Mouse (Mus musculus) hindbrain, embryonic 16.5 days (tissue): Measurements from ENCODE around the gene Cd300ld. TPM values are rescaled to one million over a fixed set of nuclear protein-coding genes. Genes with fewer than 3 reads are reported as not detected.

Experiments
- ATAC-seq: fragments of 200-750 bp; cut with Nextera tagmentation; 2 replicates; pipeline ENCODE4 v1.8.0; 2017; ENCODE audit warnings: moderate TSS enrichment, moderate library complexity
- H3K27ac ChIP-seq: fragments of 300-500 bp; sonication (generic); 2 replicates; pipeline ENCODE4 v1.5.1; 2014; ENCODE audit warnings: low read depth, mild to moderate bottlenecking, control low read depth, low read length, moderate library complexity
- H3K27me3 ChIP-seq: fragments of 300-500 bp; sonication (generic); replicated peaks from 2 replicates; pipeline ENCODE4 v1.6.1; 2014; ENCODE audit warnings: low read length; ENCODE audit not compliant: control insufficient read depth, insufficient read depth
- H3K36me3 ChIP-seq: fragments of 300-500 bp; sonication (generic); 2 replicates; pipeline ENCODE4 v1.6.1; 2014; ENCODE audit warnings: mild to moderate bottlenecking, low read length, moderate library complexity, mixed read lengths; ENCODE audit not compliant: control insufficient read depth, insufficient read depth
- H3K4me1 ChIP-seq: fragments of 300-500 bp; sonication (generic); 2 replicates; pipeline ENCODE4 v1.6.1; 2014; ENCODE audit warnings: low read depth, low read length; ENCODE audit not compliant: control insufficient read depth, insufficient read depth
- H3K4me2 ChIP-seq: fragments of 300-500 bp; sonication (generic); 2 replicates; pipeline ENCODE4 v1.6.1; 2014; ENCODE audit warnings: mild to moderate bottlenecking, low read length, control low read depth, moderate library complexity
- H3K4me3 ChIP-seq: fragments of 300-500 bp; sonication (generic); 2 replicates; pipeline ENCODE4 v1.5.1; 2014; ENCODE audit warnings: mild to moderate bottlenecking, low read length, control low read depth, moderate library complexity
- H3K9ac ChIP-seq: fragments of 300-500 bp; sonication (generic); 2 replicates; pipeline ENCODE4 v1.6.1; 2014; ENCODE audit warnings: low read depth, mild to moderate bottlenecking, control low read depth, low read length, moderate library complexity
- H3K9me3 ChIP-seq: fragments of 300-500 bp; sonication (generic); 2 replicates; pipeline ENCODE4 v1.6.1; 2014; ENCODE audit warnings: mild to moderate bottlenecking, low read length, moderate library complexity; ENCODE audit not compliant: control insufficient read depth
- WGBS: fragments of 180-500 bp; shearing (Covaris S2); extraction: QIAGEN DNeasy Blood & Tissue Kit; methylation state at CpG from one replicate; pipeline ENCODE4 v1.1.7; 2014; 5-methylcytosine and 5-hydroxymethylcytosine counted together
- polyA plus RNA-seq: library from polyadenylated mRNA; unstranded; fragments of >200 nt; fragmentation: Nextera tagmentation; extraction: Ambion mirVana; gene quantifications from 2 replicates; pipeline ENCODE4 v1.2.1, GENCODE M21; 2015

The Cd300ld gene
- polyA plus RNA-seq, 1 experiment from 2014 or later: not detected

DNA sequence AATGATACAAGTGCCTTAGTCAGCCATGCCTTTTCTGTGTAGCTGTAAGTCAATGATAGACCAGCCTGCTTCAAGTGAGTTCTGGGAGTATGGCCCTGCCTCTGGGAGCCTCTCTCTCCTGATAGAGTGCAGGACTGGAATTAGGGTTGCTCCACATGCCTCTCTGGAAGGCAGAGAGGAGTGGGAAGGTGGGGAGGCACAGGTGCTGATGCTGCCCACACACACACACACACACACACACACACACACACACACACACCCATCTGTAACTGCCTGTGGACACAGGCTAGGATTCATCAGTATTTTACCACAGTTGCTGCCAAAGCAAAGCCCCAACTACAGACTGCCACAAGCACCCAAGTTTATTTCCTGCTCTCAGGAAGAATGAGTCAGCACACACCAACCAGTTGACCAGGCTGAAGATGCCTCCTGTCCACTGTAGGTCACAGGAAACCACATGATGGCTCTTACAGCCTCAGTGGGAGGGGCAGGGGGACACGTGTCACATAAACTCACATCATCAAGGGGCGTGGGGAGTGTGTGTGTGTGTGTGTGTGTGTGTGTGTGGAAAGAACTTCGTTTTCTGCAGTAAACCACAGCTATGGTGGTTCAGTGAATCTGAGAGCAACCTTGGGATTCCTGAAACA, 24.4 kb downstream of the Cd300ld start:
- Histone ChIP-seq H3K27ac (no peak overlapping the region), H3K36me3 (no peaks in the 10 kb centered on the region), H3K9ac (no peak overlapping the region), H3K4me1 (no peaks in the 10 kb centered on the region), H3K27me3 (no peaks in the 10 kb centered on the region), H3K9me3 (no peaks in the 10 kb centered on the region), H3K4me2 (no peak overlapping the region), H3K4me3 (no peak overlapping the region)
- no peak for ATAC-seq
- WGBS: 51% methylated on average over 3 of the region's 3 CpGs

DNA sequence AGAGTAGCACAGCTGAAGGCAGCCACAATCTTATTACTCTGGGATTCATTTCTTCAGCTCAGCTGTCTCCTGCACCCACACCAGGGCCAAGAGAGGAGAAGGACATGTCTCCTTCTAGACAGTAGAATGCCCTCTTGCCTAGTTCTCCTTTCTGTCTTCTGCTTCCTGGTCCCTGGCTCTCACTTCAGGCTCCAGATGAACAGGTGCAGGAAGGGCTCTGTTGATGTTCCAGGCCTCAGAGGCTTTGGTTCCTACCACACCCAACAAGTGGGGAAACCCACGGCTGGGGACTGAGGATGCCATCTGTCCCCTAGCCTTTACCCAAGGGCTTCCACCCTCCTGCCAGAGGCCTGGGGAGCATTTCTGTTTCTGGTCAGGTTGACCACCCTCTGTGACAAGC, 29.4 kb downstream of the Cd300ld start:
- no peaks in the 10 kb centered on the region for H3K9me3 ChIP-seq
- H3K27me3 ChIP-seq: no peaks in the 10 kb centered on the region
- H3K36me3 ChIP-seq: no peaks in the 10 kb centered on the region
- 67% methylated on average over 1 of the region's 1 CpGs for WGBS
- no peak overlapping the region for H3K27ac ChIP-seq
- H3K4me1 ChIP-seq: no peaks in the 10 kb centered on the region
- H3K9ac ChIP-seq: no peak overlapping the region
- ATAC-seq: no peak
- no peak overlapping the region for H3K4me2 ChIP-seq
- H3K4me3 ChIP-seq: no peak overlapping the region

DNA sequence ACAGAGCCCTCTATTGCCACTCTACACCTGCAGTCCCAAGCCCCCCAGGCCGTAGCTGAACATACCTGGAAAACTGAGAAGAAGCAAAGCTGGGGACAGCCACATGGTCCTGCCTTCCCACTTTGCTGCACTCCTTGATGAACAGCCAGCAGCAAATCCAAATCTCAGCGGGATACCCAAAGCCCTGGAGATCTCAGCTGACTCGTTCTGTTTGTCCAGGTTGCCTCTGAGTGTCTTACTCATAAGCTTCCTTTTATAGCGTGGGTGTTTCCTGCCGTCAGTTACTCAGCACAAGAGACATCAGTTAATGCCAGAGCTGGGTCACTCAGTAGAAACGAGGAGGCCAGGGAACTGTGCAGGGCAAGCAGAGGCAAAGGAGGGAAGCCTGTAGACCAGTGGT, 55.6 kb downstream of the Cd300ld start, which contains the start of gene Cd300lb:
Cd300lb (minus strand) TSS at position 243 of the 400 bp plus-strand sequence.
- WGBS: 62% methylated on average over 6 of the region's 6 CpGs

DNA sequence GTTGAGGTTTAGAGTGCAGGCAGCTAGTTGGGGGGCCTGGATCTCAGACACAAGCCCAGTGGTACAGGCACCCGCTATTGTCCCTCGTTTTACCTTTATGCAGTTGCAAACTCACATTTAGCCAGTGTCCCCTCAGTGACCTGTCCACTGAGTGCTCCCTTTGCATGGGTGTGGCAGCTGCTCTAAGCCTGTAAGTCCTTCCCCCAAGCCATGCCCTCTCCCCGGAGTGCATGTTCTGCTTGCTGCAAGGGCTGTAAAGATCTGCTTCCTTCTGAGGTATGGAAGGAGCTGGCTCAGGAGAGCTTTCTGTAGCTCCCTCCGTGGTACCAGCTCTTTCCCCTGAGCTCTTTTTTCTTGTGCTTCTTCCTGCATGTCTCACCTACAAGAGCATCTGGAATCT, 56.1 kb downstream of the Cd300ld start:
- H3K4me3 ChIP-seq: no peak overlapping the region
- H3K36me3 ChIP-seq: no peaks in the 10 kb centered on the region
- WGBS: 88% methylated on average over 4 of the region's 4 CpGs
- ATAC-seq: no peak
- no peak overlapping the region for H3K4me2 ChIP-seq
- H3K9me3 ChIP-seq: no peaks in the 10 kb centered on the region
- no peaks in the 10 kb centered on the region for H3K27me3 ChIP-seq
- H3K4me1 ChIP-seq: no peaks in the 10 kb centered on the region
- no peak overlapping the region for H3K9ac ChIP-seq
- H3K27ac ChIP-seq: no peak overlapping the region

More for the DNA sequence above, 55.6 kb downstream of the Cd300ld start, which contains the start of gene Cd300lb:
- H3K27ac ChIP-seq: no peak within 1 kb of the TSS
- H3K4me3 ChIP-seq: no peak within 1 kb of the TSS
- H3K9me3 ChIP-seq: no peaks in the 10 kb centered on the region
- H3K27me3 ChIP-seq: no peaks in the 10 kb centered on the region
- ATAC-seq: no peak
- H3K4me1 ChIP-seq: no peaks in the 10 kb centered on the region
- H3K4me2 ChIP-seq: no peak within 1 kb of the TSS
- H3K36me3 ChIP-seq: no peaks in the 10 kb centered on the region
- no peak within 1 kb of the TSS for H3K9ac ChIP-seq

Other genes starting within 250 kb of the Cd300ld start
- 0.55 and 0.69 TPM in 2 replicates for gene Kif19a, start 224.5 kb downstream of the Cd300ld start, polyA plus RNA-seq
- 22.4 and 24.2 TPM in 2 replicates for gene Btbd17, start 194.0 kb downstream of the Cd300ld start, polyA plus RNA-seq
- gene Gpr142, start 191.0 kb downstream of the Cd300ld start, polyA plus RNA-seq: not detected in 2 replicates
- 9.7 and 12.9 TPM in 2 replicates for gene Gprc5c, start 138.8 kb downstream of the Cd300ld start, polyA plus RNA-seq
- gene Cd300a, start 99.9 kb downstream of the Cd300ld start, polyA plus RNA-seq: 0.97 and 1.6 TPM in 2 replicates
- gene Cd300lb, start 55.5 kb downstream of the Cd300ld start, polyA plus RNA-seq: not detected in 2 replicates
- gene Cd300c, start 20.8 kb downstream of the Cd300ld start, polyA plus RNA-seq: not detected in 2 replicates
- gene Cd300c2, start 12.0 kb upstream of the Cd300ld start, polyA plus RNA-seq: 1.4 TPM in 2 replicates
- gene Cd300ld2, start 26.3 kb upstream of the Cd300ld start, polyA plus RNA-seq: not detected in 2 replicates
- not detected in 2 replicates for gene Cd300ld4, start 37.1 kb upstream of the Cd300ld start, polyA plus RNA-seq
- gene Cd300ld5, start 47.8 kb upstream of the Cd300ld start, polyA plus RNA-seq: not detected in 2 replicates
- not detected in 2 replicates for gene Cd300ld3, start 58.5 kb upstream of the Cd300ld start, polyA plus RNA-seq
- 0.08 and 0.12 TPM in 2 replicates for gene Cd300e, start 72.3 kb upstream of the Cd300ld start, polyA plus RNA-seq
- 0.89 and 1.3 TPM in 2 replicates for gene Rab37, start 101.5 kb upstream of the Cd300ld start, polyA plus RNA-seq
- gene Cd300lf, start 144.1 kb upstream of the Cd300ld start, polyA plus RNA-seq: 0.29 and 0.32 TPM in 2 replicates
- gene Slc9a3r1, start 173.4 kb upstream of the Cd300ld start, polyA plus RNA-seq: 81.5 and 93.4 TPM in 2 replicates
- 12.3 and 13.1 TPM in 2 replicates for gene Tmem104, start 197.6 kb upstream of the Cd300ld start, polyA plus RNA-seq
- 20.9 and 24.6 TPM in 2 replicates for gene Nat9, start 197.9 kb upstream of the Cd300ld start, polyA plus RNA-seq